Mouse (Mus musculus) spleen, adult 2 months (tissue): ENCODE data around the gene Prkab1.

Source experiments
- CTCF ChIP-seq: fragments of 200-500 bp; IDR thresholded peaks from 2 replicates; pipeline ENCODE4 v1.5.1; 2011; ENCODE audit warnings: mild to moderate bottlenecking, inconsistent platforms; ENCODE audit not compliant: insufficient read depth, insufficient read length, insufficient replicate concordance; ENCODE audit errors: extremely low read depth
- POLR2A ChIP-seq: fragments of 200-500 bp; IDR thresholded peaks from 2 replicates; pipeline ENCODE4 v1.6.1; 2011; ENCODE audit warnings: low read depth, low read length, inconsistent platforms

DNA sequence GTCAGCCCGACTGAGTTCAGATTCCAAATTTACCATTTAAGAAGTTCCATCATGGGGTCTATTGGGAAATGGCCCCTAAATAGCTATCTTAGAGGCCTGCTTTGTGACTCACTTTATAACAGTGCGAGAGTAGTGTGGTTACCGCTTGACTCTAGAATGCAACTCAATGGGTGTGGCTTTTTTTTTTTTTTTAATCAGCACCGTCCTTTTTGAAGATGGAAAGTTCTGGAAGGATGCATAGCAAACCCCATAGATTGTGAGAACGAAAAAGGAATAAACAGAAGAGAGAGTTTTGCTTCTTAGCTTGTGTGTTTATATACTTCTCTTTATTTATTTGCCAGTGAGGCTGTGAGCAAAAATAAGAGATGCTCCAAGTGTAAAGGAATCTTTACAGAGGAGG lies 1.8 kb upstream of the Prkab1 start:
- TF ChIP-seq POLR2A = no peak
- TF ChIP-seq CTCF = no peak
